Mouse (Mus musculus): ENCODE measurements around the gene Man2a1. TPM values are rescaled to one million over a fixed set of nuclear protein-coding genes. Genes with fewer than 3 reads are reported as not detected.

The Man2a1 gene
- polyA plus RNA-seq, 1 experiment from 2014 or later, result 3.6 TPM

- WGBS (ENCODE audit: insufficient replicate concordance), result 61% methylated on average over 9 of the region's 9 CpGs
- peaks cover 11% of the 10 kb centered on the region for H3K27me3 ChIP-seq
- no peak for DNase-seq
- H3K4me1 ChIP-seq (replicated peaks), result peaks cover 74% of the 10 kb centered on the region
- H3K36me3 ChIP-seq, result no peaks in the 10 kb centered on the region
- H3K9ac ChIP-seq, result no peak overlapping the region
- H3K27ac ChIP-seq, result peak overlapping the region; percentile 65; the same call in 1 of the 2 replicates
- H3K4me3 ChIP-seq (replicated peaks), result peak overlapping the region; percentile 83
- no peak for ATAC-seq (ENCODE audit: low read depth)
- peak overlapping the region; percentile 99 for H3K4me2 ChIP-seq
- no peaks in the 10 kb centered on the region for H3K9me3 ChIP-seq (replicated peaks)
Observed at GRCm38 (mm10) chr17:64603134-64603533, 2.6 kb downstream of the Man2a1 start.

DNA sequence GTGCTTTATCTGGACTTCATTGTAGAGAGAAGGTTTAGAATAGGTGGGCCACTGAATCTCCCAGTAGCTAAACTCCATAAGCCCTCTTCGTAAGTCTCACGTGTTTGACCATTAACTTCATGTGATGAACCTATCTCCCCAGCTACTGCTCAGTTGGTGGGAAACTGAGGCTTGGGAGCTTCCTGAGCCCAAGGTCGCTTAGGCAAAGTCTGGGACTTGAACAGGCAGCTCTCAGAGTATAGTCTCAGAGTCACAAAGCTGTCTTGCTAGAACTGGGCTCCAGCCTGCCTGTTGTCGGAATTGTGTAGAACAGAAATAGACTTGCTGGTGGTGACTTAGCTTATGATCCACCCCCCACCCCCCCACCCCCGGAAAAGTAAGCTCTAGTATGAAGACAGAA is 3.0 kb downstream of the Man2a1 start:
- 64% methylated on average over 5 of the region's 5 CpGs for WGBS (ENCODE audit: insufficient replicate concordance)
- DNase-seq, result no peak
- Histone ChIP-seq H3K4me3 (replicated peaks) (no peak overlapping the region), H3K4me1 (replicated peaks) (peaks cover 78% of the 10 kb centered on the region), H3K9me3 (replicated peaks) (no peaks in the 10 kb centered on the region), H3K36me3 (no peaks in the 10 kb centered on the region), H3K4me2 (peak overlapping the region; percentile 99), H3K27me3 (peaks cover 11% of the 10 kb centered on the region), H3K9ac (0 out of 2 replicates have a peak overlapping the region, but pooled peaks have one; percentile 42), H3K27ac (peak overlapping the region; percentile 65)
- ATAC-seq (ENCODE audit: low read depth), result no peak

DNA sequence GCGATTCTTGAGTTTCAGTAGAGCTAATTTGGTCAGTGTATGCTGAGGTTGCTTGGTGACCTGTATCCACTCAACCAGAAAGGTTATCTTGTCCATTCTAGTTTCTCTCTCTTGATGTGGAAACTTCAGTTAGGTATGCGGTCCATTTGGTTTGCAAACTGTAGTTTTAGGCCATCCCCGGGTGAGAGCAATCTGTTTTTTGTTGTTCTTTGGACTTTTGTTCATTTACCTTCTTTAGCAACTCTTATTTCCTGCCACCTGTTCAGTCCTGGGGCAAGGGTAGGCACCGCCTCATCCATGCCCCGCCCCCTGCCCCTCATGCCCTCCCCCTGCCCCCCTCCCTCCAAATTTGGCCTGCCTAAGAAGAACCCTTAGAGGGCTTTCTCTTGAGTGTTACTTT is 3.6 kb downstream of the Man2a1 start:
- Histone ChIP-seq H3K4me1 (replicated peaks) (peaks cover 83% of the 10 kb centered on the region), H3K9ac (no peak overlapping the region), H3K27ac (0 out of 2 replicates have a peak overlapping the region, but pooled peaks have one; percentile 65), H3K27me3 (peaks cover 11% of the 10 kb centered on the region), H3K9me3 (replicated peaks) (no peaks in the 10 kb centered on the region), H3K4me2 (no peak overlapping the region), H3K36me3 (no peaks in the 10 kb centered on the region), H3K4me3 (replicated peaks) (no peak overlapping the region)
- no peak for ATAC-seq (ENCODE audit: low read depth)
- DNase-seq, result no peak
- 64% methylated on average over 5 of the region's 5 CpGs for WGBS (ENCODE audit: insufficient replicate concordance)

DNA sequence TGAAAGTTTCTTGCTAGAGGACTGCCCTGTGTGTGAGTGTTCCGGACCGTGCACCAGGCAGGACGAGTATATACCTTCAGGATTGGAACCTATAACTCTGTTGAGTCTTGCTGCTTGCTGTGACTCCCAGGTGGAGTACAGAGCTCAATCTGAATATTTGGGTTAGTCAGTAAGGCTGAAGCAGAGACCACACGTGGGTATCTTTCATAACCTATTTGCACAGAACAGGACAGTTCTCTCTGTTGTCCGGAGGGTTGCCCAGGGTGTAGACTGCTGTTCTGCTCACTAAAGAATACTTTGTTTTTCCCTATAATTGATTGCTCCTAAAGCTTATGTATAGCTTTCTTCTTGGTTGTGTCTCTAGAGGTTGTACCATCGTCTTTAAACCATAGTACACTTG is 7.7 kb downstream of the Man2a1 start:
- no peaks in the 10 kb centered on the region for H3K36me3 ChIP-seq
- H3K27ac ChIP-seq, result no peak overlapping the region
- H3K9ac ChIP-seq, result no peak overlapping the region
- no peaks in the 10 kb centered on the region for H3K27me3 ChIP-seq
- H3K9me3 ChIP-seq (replicated peaks), result no peaks in the 10 kb centered on the region
- DNase-seq (no peak), ATAC-seq (ENCODE audit: low read depth) (no peak)
- peaks cover 51% of the 10 kb centered on the region for H3K4me1 ChIP-seq (replicated peaks)
- WGBS (ENCODE audit: insufficient replicate concordance), result 80% methylated on average over 6 of the region's 6 CpGs
- no peak overlapping the region for H3K4me3 ChIP-seq (replicated peaks)
- H3K4me2 ChIP-seq, result no peak overlapping the region

- no peak for DNase-seq
- no peaks in the 10 kb centered on the region for H3K36me3 ChIP-seq
- peaks cover 45% of the 10 kb centered on the region for H3K4me1 ChIP-seq (replicated peaks)
- no peak overlapping the region for H3K9ac ChIP-seq
- no peak for ATAC-seq (ENCODE audit: low read depth)
- H3K4me2 ChIP-seq, result no peak overlapping the region
- no peak overlapping the region for H3K27ac ChIP-seq
- no peaks in the 10 kb centered on the region for H3K9me3 ChIP-seq (replicated peaks)
- H3K4me3 ChIP-seq (replicated peaks), result no peak overlapping the region
- 61% methylated on average over 6 of the region's 6 CpGs for WGBS (ENCODE audit: insufficient replicate concordance)
- no peaks in the 10 kb centered on the region for H3K27me3 ChIP-seq
Observed at GRCm38 (mm10) chr17:64608923-64609598, 8.5 kb downstream of the Man2a1 start.

DNA sequence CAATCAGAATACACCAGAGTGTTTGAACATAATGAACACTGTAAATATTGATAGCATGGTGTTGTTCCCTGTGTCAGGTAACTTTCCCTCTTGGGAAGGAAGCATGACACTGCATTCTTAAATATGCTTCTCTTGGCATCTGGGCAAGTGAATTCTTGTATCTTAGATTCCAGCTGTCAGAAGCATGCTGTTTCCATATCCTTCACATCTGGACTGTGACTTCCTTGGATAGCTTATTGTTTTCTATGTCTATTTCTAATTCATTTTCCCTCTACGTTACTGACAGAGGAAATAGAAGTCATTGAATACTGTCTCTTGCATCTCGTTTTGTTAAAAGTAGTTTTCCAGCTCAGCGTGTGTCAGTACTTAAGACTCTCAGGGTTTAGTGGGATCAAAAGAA is 9.2 kb downstream of the Man2a1 start:
- Histone ChIP-seq H3K36me3 (no peaks in the 10 kb centered on the region), H3K27ac (no peak overlapping the region), H3K9me3 (replicated peaks) (no peaks in the 10 kb centered on the region), H3K4me2 (no peak overlapping the region), H3K4me1 (replicated peaks) (peaks cover 42% of the 10 kb centered on the region), H3K4me3 (replicated peaks) (no peak overlapping the region), H3K9ac (no peak overlapping the region), H3K27me3 (no peaks in the 10 kb centered on the region)
- ATAC-seq (ENCODE audit: low read depth) (no peak), DNase-seq (no peak)
- 63% methylated on average over 3 of the region's 3 CpGs for WGBS (ENCODE audit: insufficient replicate concordance)

GRCm38 (mm10) chr17:64611426-64611825 is 10.9 kb downstream of the Man2a1 start:
- no peak overlapping the region for H3K9ac ChIP-seq
- no peak overlapping the region for H3K27ac ChIP-seq
- ATAC-seq (ENCODE audit: low read depth) (no peak), DNase-seq (no peak)
- H3K27me3 ChIP-seq, result no peaks in the 10 kb centered on the region
- H3K4me3 ChIP-seq (replicated peaks), result no peak overlapping the region
- peaks cover 41% of the 10 kb centered on the region for H3K4me1 ChIP-seq (replicated peaks)
- H3K36me3 ChIP-seq, result peaks cover 10% of the 10 kb centered on the region; the same call in 1 of the 2 replicates
- WGBS (ENCODE audit: insufficient replicate concordance), result 77% methylated on average over 5 of the region's 5 CpGs
- no peaks in the 10 kb centered on the region for H3K9me3 ChIP-seq (replicated peaks)
- H3K4me2 ChIP-seq, result no peak overlapping the region

GRCm38 (mm10) chr17:64612135-64612885 is 11.8 kb downstream of the Man2a1 start:
- ATAC-seq (ENCODE audit: low read depth) (no peak), DNase-seq (no peak)
- Histone ChIP-seq H3K4me2 (no peak overlapping the region), H3K36me3 (peaks cover 10% of the 10 kb centered on the region; the same call in 1 of the 2 replicates), H3K27ac (no peak overlapping the region), H3K4me1 (replicated peaks) (peaks cover 42% of the 10 kb centered on the region), H3K9me3 (replicated peaks) (no peaks in the 10 kb centered on the region), H3K9ac (no peak overlapping the region), H3K4me3 (replicated peaks) (no peak overlapping the region), H3K27me3 (no peaks in the 10 kb centered on the region)
- 85% methylated on average over 16 of the region's 16 CpGs for WGBS (ENCODE audit: insufficient replicate concordance)

DNA sequence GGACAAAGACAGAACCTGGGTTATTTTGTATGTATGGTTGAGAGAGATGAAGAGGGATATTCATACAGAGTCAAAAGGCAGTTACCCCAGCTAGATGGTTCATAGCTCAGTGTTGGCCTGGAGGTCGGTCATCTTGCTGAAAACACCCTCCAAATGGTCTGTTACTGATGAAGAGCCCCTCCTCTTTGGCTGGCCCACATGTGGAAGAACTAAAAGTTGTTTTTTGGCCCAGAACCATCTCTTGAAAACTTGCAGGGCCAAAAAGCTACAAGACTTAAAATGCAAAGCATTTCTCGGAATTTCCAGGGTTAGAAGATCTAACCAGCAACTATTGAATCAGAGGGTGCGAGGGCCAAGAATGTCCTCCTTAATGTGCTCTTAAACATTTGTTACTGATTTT is 12.4 kb downstream of the Man2a1 start:
- H3K27me3 ChIP-seq, result no peaks in the 10 kb centered on the region
- no peak for ATAC-seq (ENCODE audit: low read depth)
- DNase-seq, result no peak
- H3K9ac ChIP-seq, result no peak overlapping the region
- peaks cover 37% of the 10 kb centered on the region for H3K4me1 ChIP-seq (replicated peaks)
- H3K4me2 ChIP-seq, result no peak overlapping the region
- H3K9me3 ChIP-seq (replicated peaks), result no peaks in the 10 kb centered on the region
- WGBS (ENCODE audit: insufficient replicate concordance), result 72% methylated on average over 3 of the region's 3 CpGs
- H3K4me3 ChIP-seq (replicated peaks), result no peak overlapping the region
- peaks cover 10% of the 10 kb centered on the region; the same call in 1 of the 2 replicates for H3K36me3 ChIP-seq
- no peak overlapping the region for H3K27ac ChIP-seq

DNA sequence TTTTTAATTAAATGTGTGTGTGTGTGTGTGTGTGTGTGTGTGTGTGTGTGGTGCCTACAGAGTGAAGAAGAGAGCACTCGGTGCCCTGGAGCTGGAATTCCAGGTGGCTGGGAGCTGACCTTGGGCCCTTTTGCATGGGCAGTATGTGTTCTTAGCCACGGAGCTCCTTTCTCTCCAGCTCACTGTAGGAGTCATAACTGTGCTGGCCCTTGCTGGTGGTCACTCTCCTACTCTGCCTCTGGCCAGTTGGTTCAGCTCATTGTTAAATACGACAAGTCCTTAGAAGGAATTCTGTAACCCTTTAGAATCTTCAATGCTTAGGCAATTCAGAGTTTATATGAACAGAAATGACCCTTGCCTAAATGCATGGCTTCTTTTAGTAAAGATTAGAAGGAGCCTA is 12.8 kb downstream of the Man2a1 start:
- no peak overlapping the region for H3K27ac ChIP-seq
- 75% methylated on average over 3 of the region's 3 CpGs for WGBS (ENCODE audit: insufficient replicate concordance)

GRCm38 (mm10) chr17:64614804-64615203 is 14.3 kb downstream of the Man2a1 start:
- DNase-seq, result no peak
- Histone ChIP-seq H3K27me3 (no peaks in the 10 kb centered on the region), H3K4me1 (replicated peaks) (peaks cover 34% of the 10 kb centered on the region), H3K4me3 (replicated peaks) (no peak overlapping the region), H3K9ac (no peak overlapping the region), H3K27ac (no peak overlapping the region), H3K9me3 (replicated peaks) (no peaks in the 10 kb centered on the region), H3K36me3 (peaks cover 10% of the 10 kb centered on the region; the same call in 1 of the 2 replicates), H3K4me2 (no peak overlapping the region)
- 65% methylated on average over 3 of the region's 3 CpGs for WGBS (ENCODE audit: insufficient replicate concordance)
- no peak for ATAC-seq (ENCODE audit: low read depth)

More for the DNA sequence above, 12.8 kb downstream of the Man2a1 start:
- Histone ChIP-seq H3K4me2 (no peak overlapping the region), H3K4me3 (replicated peaks) (no peak overlapping the region), H3K4me1 (replicated peaks) (peaks cover 35% of the 10 kb centered on the region), H3K36me3 (peaks cover 10% of the 10 kb centered on the region; the same call in 1 of the 2 replicates), H3K9me3 (replicated peaks) (no peaks in the 10 kb centered on the region), H3K9ac (no peak overlapping the region), H3K27me3 (no peaks in the 10 kb centered on the region)
- DNase-seq (no peak), ATAC-seq (ENCODE audit: low read depth) (no peak)

Measured in liver, embryonic 13.5 days (tissue).